Mouse (Mus musculus): Measurements from ENCODE around the gene Dnah8. TPM values are rescaled to one million over a fixed set of nuclear protein-coding genes. Genes with fewer than 3 reads are reported as not detected.
A peak's percentile ranks its signal among the peaks of the same experiment; 100 is the strongest.

Dnah8 gene
- polyA plus RNA-seq, 1 experiment = 0.85 TPM

- H3K27me3 ChIP-seq (ENCODE audit: control insufficient read depth, insufficient read depth, low read length) = no peaks in the 10 kb centered on the region
- TF ChIP-seq CTCF (IDR thresholded peaks at IDR 0.05; ENCODE audit: borderline replicate concordance, insufficient read depth, low read depth, low read length) = peak; percentile 28; the same call in 1 of the 2 replicates
- TF ChIP-seq POLR2A (IDR thresholded peaks at IDR 0.05; ENCODE audit: borderline replicate concordance, insufficient read depth, low read length) = no peak
Observed at GRCm38 (mm10) chr17:30653010-30653409, 28.9 kb downstream of the Dnah8 start.

DNA sequence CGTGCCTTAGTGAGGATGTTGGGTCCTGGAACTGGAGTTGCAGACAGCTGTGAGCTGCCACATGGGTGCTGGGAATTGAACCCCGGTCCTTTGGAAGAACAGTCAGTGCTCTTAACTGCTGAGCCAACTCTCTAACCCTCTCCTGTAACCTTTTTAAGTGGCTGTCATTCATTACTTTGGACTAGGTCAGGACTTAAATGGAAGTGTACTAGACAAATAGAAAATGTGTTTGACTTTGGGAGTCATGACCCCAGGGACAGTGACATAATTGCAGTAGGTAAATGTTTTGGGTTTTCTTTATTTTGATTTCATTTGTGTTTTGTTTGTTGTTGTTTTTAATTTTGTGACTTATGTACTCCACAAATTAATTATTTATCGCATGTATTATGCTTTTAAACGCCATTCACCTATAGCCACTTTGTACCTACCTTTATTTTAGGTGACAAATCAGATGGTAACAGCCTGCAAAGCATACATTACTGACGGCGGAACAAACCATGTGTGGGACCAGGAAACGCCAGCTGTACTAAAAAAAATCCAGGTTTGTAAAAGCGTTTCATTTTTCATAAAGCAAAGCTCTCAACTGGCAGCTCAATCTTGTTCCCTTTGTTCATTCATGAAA is 33.5 kb downstream of the Dnah8 start:
- 37% methylated on average over 8 of the region's 8 CpGs for WGBS
- no peaks in the 10 kb centered on the region for H3K4me1 ChIP-seq (ENCODE audit: control insufficient read depth, insufficient read depth, low read length)
- TF ChIP-seq CTCF (IDR thresholded peaks at IDR 0.05; ENCODE audit: borderline replicate concordance, insufficient read depth, low read depth, low read length) (no peak), POLR2A (IDR thresholded peaks at IDR 0.05; ENCODE audit: borderline replicate concordance, insufficient read depth, low read length) (no peak)
- DNase-seq = no peak
- peak overlapping the region; percentile 33 for H3K4me3 ChIP-seq (replicated peaks; ENCODE audit: insufficient read depth, low read depth, low read length)
- H3K27ac ChIP-seq (ENCODE audit: insufficient read depth, low read length) = no peak overlapping the region
- H3K27me3 ChIP-seq (ENCODE audit: control insufficient read depth, insufficient read depth, low read length) = no peaks in the 10 kb centered on the region

More at GRCm38 (mm10) chr17:30653010-30653409, 28.9 kb downstream of the Dnah8 start:
- no peak for DNase-seq
- no peaks in the 10 kb centered on the region for H3K4me1 ChIP-seq (ENCODE audit: control insufficient read depth, insufficient read depth, low read length)
- H3K4me3 ChIP-seq (replicated peaks; ENCODE audit: insufficient read depth, low read depth, low read length) = no peak overlapping the region
- 96% methylated on average over 6 of the region's 6 CpGs for WGBS
- H3K27ac ChIP-seq (ENCODE audit: insufficient read depth, low read length) = no peak overlapping the region

DNA sequence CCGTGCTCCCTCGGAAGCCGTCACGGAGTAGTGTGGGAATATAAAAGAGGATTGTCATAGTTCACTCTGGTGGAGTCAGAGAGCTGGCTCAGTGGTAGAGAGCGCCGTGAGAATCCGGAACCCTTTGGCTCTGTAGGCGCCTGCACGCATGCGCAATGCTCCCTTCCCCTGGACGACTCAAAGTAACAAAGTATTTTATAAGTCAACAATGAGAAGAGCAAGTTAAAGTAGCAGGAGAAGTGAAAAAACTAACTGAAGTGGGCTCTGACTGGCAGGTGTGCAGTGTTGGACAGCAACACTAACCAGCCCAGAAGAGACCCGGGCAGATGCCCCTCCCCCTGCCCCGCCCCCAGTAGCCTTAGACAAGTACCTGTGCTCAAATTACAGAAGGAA is 34.0 kb downstream of the Dnah8 start:
- Histone ChIP-seq H3K27me3 (ENCODE audit: control insufficient read depth, insufficient read depth, low read length) (no peaks in the 10 kb centered on the region), H3K27ac (ENCODE audit: insufficient read depth, low read length) (no peak overlapping the region), H3K4me1 (ENCODE audit: control insufficient read depth, insufficient read depth, low read length) (no peaks in the 10 kb centered on the region), H3K4me3 (replicated peaks; ENCODE audit: insufficient read depth, low read depth, low read length) (peak overlapping the region; percentile 33)
- no peak for TF ChIP-seq CTCF (IDR thresholded peaks at IDR 0.05; ENCODE audit: borderline replicate concordance, insufficient read depth, low read depth, low read length)
- TF ChIP-seq POLR2A (IDR thresholded peaks at IDR 0.05; ENCODE audit: borderline replicate concordance, insufficient read depth, low read length) = no peak
- DNase-seq = peak; percentile 36 to 37
- 4% methylated on average over 13 of the region's 13 CpGs for WGBS

DNA sequence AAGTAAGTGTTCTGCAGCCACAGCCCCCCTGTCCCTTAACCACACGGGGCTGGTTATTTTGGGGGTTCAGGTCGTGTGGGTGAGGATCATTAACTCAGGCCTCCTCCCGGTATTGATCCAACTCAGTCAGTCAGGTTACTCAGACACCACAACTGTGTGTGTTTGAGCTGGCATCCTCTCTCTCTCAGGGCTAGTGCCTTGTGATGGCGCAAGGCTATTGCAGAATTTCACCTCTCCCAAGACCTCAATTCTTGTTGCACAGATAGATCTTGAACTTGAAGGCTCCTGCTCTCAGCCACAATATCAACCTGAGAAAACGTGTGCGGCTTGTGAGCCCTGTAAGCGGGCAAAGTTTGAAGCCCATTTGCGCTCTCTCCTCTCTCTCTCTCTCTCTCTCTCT is 38.0 kb downstream of the Dnah8 start:
- no peak for DNase-seq
- 77% methylated on average over 8 of the region's 8 CpGs for WGBS
- TF ChIP-seq CTCF (IDR thresholded peaks at IDR 0.05; ENCODE audit: borderline replicate concordance, insufficient read depth, low read depth, low read length) = no peak
- TF ChIP-seq POLR2A (IDR thresholded peaks at IDR 0.05; ENCODE audit: borderline replicate concordance, insufficient read depth, low read length) = no peak

DNA sequence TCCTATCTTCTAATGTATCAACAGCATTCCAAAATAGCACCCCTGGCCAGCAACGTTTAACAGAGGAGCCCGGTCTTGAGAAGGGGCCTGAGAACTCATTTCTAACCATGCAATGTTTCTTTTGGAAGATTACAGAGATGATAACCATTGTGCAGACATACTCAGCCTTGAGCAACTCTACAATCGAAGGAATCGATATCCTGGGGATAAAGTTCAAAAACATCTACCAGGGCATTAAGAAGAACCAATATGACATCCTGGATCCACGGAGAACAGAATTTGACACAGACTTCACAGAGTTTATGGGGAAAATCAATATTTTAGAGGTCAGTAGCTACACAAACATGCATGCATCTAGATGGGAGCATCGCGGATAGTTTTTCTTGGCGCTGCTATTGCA is 39.0 kb downstream of the Dnah8 start:
- DNase-seq = no peak
- Histone ChIP-seq H3K27ac (ENCODE audit: insufficient read depth, low read length) (no peak overlapping the region), H3K27me3 (ENCODE audit: control insufficient read depth, insufficient read depth, low read length) (no peaks in the 10 kb centered on the region), H3K4me3 (replicated peaks; ENCODE audit: insufficient read depth, low read depth, low read length) (no peak overlapping the region), H3K4me1 (ENCODE audit: control insufficient read depth, insufficient read depth, low read length) (no peaks in the 10 kb centered on the region)
- TF ChIP-seq CTCF (IDR thresholded peaks at IDR 0.05; ENCODE audit: borderline replicate concordance, insufficient read depth, low read depth, low read length) (no peak), POLR2A (IDR thresholded peaks at IDR 0.05; ENCODE audit: borderline replicate concordance, insufficient read depth, low read length) (no peak)
- 94% methylated on average over 8 of the region's 8 CpGs for WGBS

More for the DNA sequence above, 38.0 kb downstream of the Dnah8 start:
- Histone ChIP-seq H3K4me1 (ENCODE audit: control insufficient read depth, insufficient read depth, low read length) (no peaks in the 10 kb centered on the region), H3K27me3 (ENCODE audit: control insufficient read depth, insufficient read depth, low read length) (no peaks in the 10 kb centered on the region), H3K4me3 (replicated peaks; ENCODE audit: insufficient read depth, low read depth, low read length) (no peak overlapping the region), H3K27ac (ENCODE audit: insufficient read depth, low read length) (no peak overlapping the region)

GRCm38 (mm10) chr17:30664856-30665255 is 40.7 kb downstream of the Dnah8 start:
- Histone ChIP-seq H3K27me3 (ENCODE audit: control insufficient read depth, insufficient read depth, low read length) (no peaks in the 10 kb centered on the region), H3K27ac (ENCODE audit: insufficient read depth, low read length) (no peak overlapping the region), H3K4me1 (ENCODE audit: control insufficient read depth, insufficient read depth, low read length) (no peaks in the 10 kb centered on the region), H3K4me3 (replicated peaks; ENCODE audit: insufficient read depth, low read depth, low read length) (no peak overlapping the region)
- no peak for TF ChIP-seq POLR2A (IDR thresholded peaks at IDR 0.05; ENCODE audit: borderline replicate concordance, insufficient read depth, low read length)
- TF ChIP-seq CTCF (IDR thresholded peaks at IDR 0.05; ENCODE audit: borderline replicate concordance, insufficient read depth, low read depth, low read length) = no peak
- WGBS = 67% methylated on average over 5 of the region's 5 CpGs
- no peak for DNase-seq

- no peak for TF ChIP-seq CTCF (IDR thresholded peaks at IDR 0.05; ENCODE audit: borderline replicate concordance, insufficient read depth, low read depth, low read length)
- no peak for TF ChIP-seq POLR2A (IDR thresholded peaks at IDR 0.05; ENCODE audit: borderline replicate concordance, insufficient read depth, low read length)
- no peaks in the 10 kb centered on the region for H3K27me3 ChIP-seq (ENCODE audit: control insufficient read depth, insufficient read depth, low read length)
- no peak overlapping the region for H3K4me3 ChIP-seq (replicated peaks; ENCODE audit: insufficient read depth, low read depth, low read length)
- no peak for DNase-seq
- H3K27ac ChIP-seq (ENCODE audit: insufficient read depth, low read length) = no peak overlapping the region
- WGBS = 77% methylated on average over 4 of the region's 4 CpGs
- no peaks in the 10 kb centered on the region for H3K4me1 ChIP-seq (ENCODE audit: control insufficient read depth, insufficient read depth, low read length)
Observed at GRCm38 (mm10) chr17:30672556-30672955, 48.4 kb downstream of the Dnah8 start.

DNA sequence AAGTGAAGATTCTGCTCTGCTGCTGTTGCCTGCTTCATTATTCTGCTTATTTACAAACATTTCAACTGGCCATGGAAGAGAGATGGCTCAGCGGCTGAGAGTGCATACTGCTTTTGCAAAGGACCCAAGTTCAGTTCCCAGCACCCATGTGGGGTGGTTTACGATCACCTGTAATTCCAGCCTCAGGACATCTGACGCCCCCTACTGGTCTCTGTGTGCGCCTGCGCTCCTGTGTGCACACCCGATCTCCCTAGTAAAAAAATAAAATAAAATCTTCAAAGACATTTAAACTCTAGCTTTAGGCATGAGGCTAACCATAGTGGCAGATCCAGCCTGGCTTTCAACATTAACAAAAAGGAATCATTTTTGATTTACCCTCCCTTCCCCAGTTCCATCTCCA is 48.9 kb downstream of the Dnah8 start:
- Histone ChIP-seq H3K4me1 (ENCODE audit: control insufficient read depth, insufficient read depth, low read length) (no peaks in the 10 kb centered on the region), H3K27ac (ENCODE audit: insufficient read depth, low read length) (no peak overlapping the region), H3K4me3 (replicated peaks; ENCODE audit: insufficient read depth, low read depth, low read length) (no peak overlapping the region), H3K27me3 (ENCODE audit: control insufficient read depth, insufficient read depth, low read length) (no peaks in the 10 kb centered on the region)
- WGBS = 91% methylated on average over 6 of the region's 6 CpGs
- no peak for DNase-seq
- TF ChIP-seq POLR2A (IDR thresholded peaks at IDR 0.05; ENCODE audit: borderline replicate concordance, insufficient read depth, low read length) = no peak
- TF ChIP-seq CTCF (IDR thresholded peaks at IDR 0.05; ENCODE audit: borderline replicate concordance, insufficient read depth, low read depth, low read length) = no peak
